Mouse (Mus musculus) embryonic facial prominence, embryonic 11.5 days (tissue): ENCODE measurements around the gene Zscan12. TPM values are rescaled to one million over a fixed set of nuclear protein-coding genes. Genes with fewer than 3 reads are reported as not detected.
"Not testable (repeated sequence)": the region's sequence is repeated elsewhere in the genome, so short reads cannot be mapped to it uniquely, and the experiment has no call there.

Experiments
- ATAC-seq: fragments of 200-750 bp; cut with Nextera tagmentation; replicated peaks from 2 replicates; pipeline ENCODE4 v1.8.0; 2017; ENCODE audit warnings: low read depth; ENCODE audit not compliant: insufficient number of reproducible peaks, low FRiP score, low TSS enrichment
- DNase-seq: peaks from one replicate; pipeline ENCODE4 v3.0.0-alpha.2; 2015; ENCODE audit warnings: low spot score
- H3K27ac ChIP-seq: fragments of 300-500 bp; sonication (generic); replicated peaks from 2 replicates; pipeline ENCODE4 v1.5.1; 2014; ENCODE audit warnings: mild to moderate bottlenecking, low read depth, low read length, control low read depth
- H3K27me3 ChIP-seq: fragments of 300-500 bp; sonication (generic); 2 replicates; pipeline ENCODE4 v1.6.1; 2014; ENCODE audit warnings: mild to moderate bottlenecking, low read length, moderate library complexity, mixed read lengths; ENCODE audit not compliant: control insufficient read depth, insufficient read depth
- H3K36me3 ChIP-seq: fragments of 300-500 bp; sonication (generic); replicated peaks from 2 replicates; pipeline ENCODE4 v1.6.1; 2014; ENCODE audit warnings: low read depth, mild to moderate bottlenecking, low read length, moderate library complexity, mixed read lengths; ENCODE audit not compliant: control insufficient read depth, insufficient read depth
- H3K4me1 ChIP-seq: fragments of 300-500 bp; sonication (generic); 2 replicates; pipeline ENCODE4 v1.6.1; 2014; ENCODE audit warnings: low read length, mixed read lengths; ENCODE audit not compliant: control insufficient read depth, insufficient read depth
- H3K4me2 ChIP-seq: fragments of 300-500 bp; sonication (generic); 2 replicates; pipeline ENCODE4 v1.6.1; 2014; ENCODE audit warnings: low read depth, mild to moderate bottlenecking, control low read depth, low read length, moderate library complexity
- H3K4me3 ChIP-seq: fragments of 300-500 bp; sonication (generic); 2 replicates; pipeline ENCODE4 v1.5.1; 2014; ENCODE audit warnings: low read depth, low read length, control low read depth
- H3K9ac ChIP-seq: fragments of 300-500 bp; sonication (generic); replicated peaks from 2 replicates; pipeline ENCODE4 v1.6.1; 2014; ENCODE audit warnings: mild to moderate bottlenecking, control low read depth, low read length
- H3K9me3 ChIP-seq: fragments of 300-500 bp; sonication (generic); replicated peaks from 2 replicates; pipeline ENCODE4 v1.6.1; 2016; ENCODE audit warnings: mild to moderate bottlenecking, low read length, inconsistent platforms, mixed read lengths; ENCODE audit not compliant: control insufficient read depth
- WGBS: fragments of 180-500 bp; shearing (Covaris S2); extraction: QIAGEN DNeasy Blood & Tissue Kit; methylation state at CpG from one replicate; pipeline ENCODE4 v1.1.7; 2014; 5-methylcytosine and 5-hydroxymethylcytosine counted together
- polyA plus RNA-seq: library from polyadenylated mRNA; unstranded; fragments of >200 nt; fragmentation: Nextera tagmentation; extraction: Ambion mirVana; gene quantifications from 2 replicates; pipeline ENCODE4 v1.2.1, GENCODE M21; 2014

Gene Zscan12
- polyA plus RNA-seq, 1 experiment from 2014 or later, result 21.5 TPM

- Histone ChIP-seq H3K9ac (no peak overlapping the region), H3K9me3 (no peaks in the 10 kb centered on the region), H3K4me2 (no peak overlapping the region), H3K27ac (no peak overlapping the region), H3K4me1 (no peaks in the 10 kb centered on the region), H3K4me3 (no peak overlapping the region), H3K27me3 (no peaks in the 10 kb centered on the region), H3K36me3 (no peaks in the 10 kb centered on the region)
- no peak for DNase-seq
- 87% methylated on average over 2 of the region's 2 CpGs for WGBS
- no peak for ATAC-seq
Measured at GRCm38 (mm10) chr13:21377773-21378172, 15.2 kb downstream of the Zscan12 start.

GRCm38 (mm10) chr13:21395211-21395610 lies 32.6 kb downstream of the Zscan12 start:
- DNase-seq (no peak), ATAC-seq (no peak)
- H3K36me3 ChIP-seq, result peaks cover 12% of the 10 kb centered on the region
- H3K27me3 ChIP-seq, result no peaks in the 10 kb centered on the region
- 94% methylated on average over 1 of the region's 1 CpGs for WGBS
- no peak overlapping the region for H3K4me3 ChIP-seq
- no peak overlapping the region for H3K27ac ChIP-seq
- H3K4me2 ChIP-seq, result no peak overlapping the region
- no peaks in the 10 kb centered on the region for H3K4me1 ChIP-seq
- H3K9me3 ChIP-seq, result no peaks in the 10 kb centered on the region
- H3K9ac ChIP-seq, result no peak overlapping the region

- Histone ChIP-seq H3K4me3 (no peak overlapping the region), H3K27me3 (no peaks in the 10 kb centered on the region), H3K9ac (no peak overlapping the region), H3K4me1 (no peaks in the 10 kb centered on the region), H3K27ac (no peak overlapping the region), H3K36me3 (peaks cover 12% of the 10 kb centered on the region), H3K4me2 (no peak overlapping the region), H3K9me3 (no peaks in the 10 kb centered on the region)
- WGBS, result 92% methylated on average over 6 of the region's 6 CpGs
- no peak for ATAC-seq
- DNase-seq, result no peak
Measured at GRCm38 (mm10) chr13:21395623-21396022, 33.0 kb downstream of the Zscan12 start.

GRCm38 (mm10) chr13:21396048-21396447 lies 33.4 kb downstream of the Zscan12 start:
- peaks cover 12% of the 10 kb centered on the region for H3K36me3 ChIP-seq
- H3K4me2 ChIP-seq, H3K9ac ChIP-seq, H3K4me3 ChIP-seq, H3K27me3 ChIP-seq, H3K9me3 ChIP-seq, H3K4me1 ChIP-seq, DNase-seq, H3K27ac ChIP-seq: not testable (repeated sequence)
- 0 out of 2 replicates have a peak, but pooled peaks have one; percentile 18 for ATAC-seq
- WGBS, result 95% methylated on average over 15 of the region's 18 CpGs

- Histone ChIP-seq H3K27me3 (no peaks in the 10 kb centered on the region), H3K27ac (no peak overlapping the region), H3K36me3 (peaks cover 7% of the 10 kb centered on the region), H3K4me1 (no peaks in the 10 kb centered on the region), H3K9ac (no peak overlapping the region), H3K4me2 (no peak overlapping the region), H3K9me3 (no peaks in the 10 kb centered on the region), H3K4me3 (no peak overlapping the region)
- DNase-seq (no peak), ATAC-seq (no peak)
- 77% methylated on average over 2 of the region's 2 CpGs for WGBS
Measured at GRCm38 (mm10) chr13:21397486-21397885, 34.9 kb downstream of the Zscan12 start.

- ATAC-seq, result no peak
- Histone ChIP-seq H3K27me3 (no peaks in the 10 kb centered on the region), H3K4me2 (peak overlapping the region; percentile 52)
Measured at GRCm38 (mm10) chr13:21401166-21401565, 38.5 kb downstream of the Zscan12 start.

GRCm38 (mm10) chr13:21401636-21402286 lies 39.1 kb downstream of the Zscan12 start:
- no peaks in the 10 kb centered on the region for H3K9me3 ChIP-seq
- no peaks in the 10 kb centered on the region for H3K27me3 ChIP-seq
- H3K27ac ChIP-seq, result no peak overlapping the region
- no peaks in the 10 kb centered on the region; the same call in 1 of the 2 replicates for H3K36me3 ChIP-seq
- peak overlapping the region; percentile 87 for H3K9ac ChIP-seq
- 11% methylated on average over 12 of the region's 12 CpGs for WGBS
- H3K4me3 ChIP-seq, result peak overlapping the region; percentile 79
- DNase-seq (peak; percentile 30), ATAC-seq (no peak)
- no peaks in the 10 kb centered on the region for H3K4me1 ChIP-seq
- H3K4me2 ChIP-seq, result peak overlapping the region; percentile 52

More at GRCm38 (mm10) chr13:21401166-21401565, 38.5 kb downstream of the Zscan12 start:
- no peak for DNase-seq
- Histone ChIP-seq H3K27ac (no peak overlapping the region), H3K4me3 (peak overlapping the region; percentile 79), H3K9ac (no peak overlapping the region; the same call in 1 of the 2 replicates), H3K4me1 (no peaks in the 10 kb centered on the region), H3K9me3 (no peaks in the 10 kb centered on the region), H3K36me3 (no peaks in the 10 kb centered on the region; the same call in 1 of the 2 replicates)
- 82% methylated on average over 3 of the region's 3 CpGs for WGBS

GRCm38 (mm10) chr13:21402287-21402846 lies 39.7 kb downstream of the Zscan12 start, which contains the start of gene Zkscan3:
Zkscan3 (minus strand) TSS chr13:21402755.
- peak within 1 kb of the TSS; percentile 79 for H3K4me3 ChIP-seq
- no peaks in the 10 kb centered on the region for H3K27me3 ChIP-seq
- no peak within 1 kb of the TSS; the same call in 1 of the 2 replicates for H3K27ac ChIP-seq
- ATAC-seq (peak; percentile 88), DNase-seq (peak; percentile 92)
- under 1% methylated on average over 35 of the region's 35 CpGs for WGBS
- peak within 1 kb of the TSS; percentile 87 for H3K9ac ChIP-seq
- H3K4me1 ChIP-seq, result no peaks in the 10 kb centered on the region
- H3K9me3 ChIP-seq, result no peaks in the 10 kb centered on the region
- peak within 1 kb of the TSS; percentile 52 for H3K4me2 ChIP-seq
- no peaks in the 10 kb centered on the region; the same call in 1 of the 2 replicates for H3K36me3 ChIP-seq
